Mouse (Mus musculus) forebrain, embryonic 15.5 days (tissue): ENCODE measurements around the gene Syk. TPM values are rescaled to one million over a fixed set of nuclear protein-coding genes. Genes with fewer than 3 reads are reported as not detected.

Experiments used
- ATAC-seq: fragments of 200-750 bp; cut with Nextera tagmentation; replicated peaks from 2 replicates; pipeline ENCODE4 v1.8.0; 2017; ENCODE audit warnings: mild to moderate bottlenecking, moderate TSS enrichment, moderate library complexity
- H3K27ac ChIP-seq: fragments of 300-500 bp; sonication (generic); replicated peaks from 2 replicates; pipeline ENCODE4 v1.5.1; 2015; ENCODE audit warnings: mild to moderate bottlenecking, inconsistent platforms
- H3K27me3 ChIP-seq: fragments of 300-500 bp; sonication (generic); 2 replicates; pipeline ENCODE4 v1.6.1; 2015; ENCODE audit warnings: inconsistent platforms
- H3K36me3 ChIP-seq: fragments of 300-500 bp; sonication (generic); 2 replicates; pipeline ENCODE4 v1.6.1; 2015; ENCODE audit warnings: mild to moderate bottlenecking, inconsistent platforms
- H3K4me1 ChIP-seq: fragments of 300-500 bp; sonication (generic); 2 replicates; pipeline ENCODE4 v1.6.1; 2015; ENCODE audit warnings: inconsistent platforms
- H3K4me2 ChIP-seq: fragments of 300-500 bp; sonication (generic); replicated peaks from 2 replicates; pipeline ENCODE4 v1.6.1; 2015; ENCODE audit warnings: mild to moderate bottlenecking, inconsistent platforms
- H3K4me3 ChIP-seq: fragments of 300-500 bp; sonication (generic); 2 replicates; pipeline ENCODE4 v1.5.1; 2015; ENCODE audit warnings: mild to moderate bottlenecking, inconsistent platforms
- H3K9ac ChIP-seq: fragments of 300-500 bp; sonication (generic); replicated peaks from 2 replicates; pipeline ENCODE4 v1.6.1; 2015; ENCODE audit warnings: mild to moderate bottlenecking, inconsistent platforms
- H3K9me3 ChIP-seq: fragments of 300-500 bp; sonication (generic); 2 replicates; pipeline ENCODE4 v1.6.1; 2016; ENCODE audit warnings: inconsistent platforms
- WGBS: fragments of 180-500 bp; shearing (Covaris S2); methylation state at CpG from one replicate; pipeline ENCODE4 v1.1.7; 2015; ENCODE audit warnings: mixed read lengths; 5-methylcytosine and 5-hydroxymethylcytosine counted together
- polyA plus RNA-seq: library from polyadenylated mRNA; unstranded; fragments of >200 nt; fragmentation: Nextera tagmentation; extraction: Ambion mirVana; gene quantifications from 2 replicates; pipeline ENCODE4 v1.2.1, GENCODE M21; 2015

Syk gene
- polyA plus RNA-seq, 1 experiment from 2014 or later: 1.2 TPM

- no peak for ATAC-seq
- H3K27ac ChIP-seq: no peak overlapping the region
- H3K27me3 ChIP-seq: no peaks in the 10 kb centered on the region
- WGBS: 83% methylated on average over 9 of the region's 9 CpGs
- no peaks in the 10 kb centered on the region for H3K9me3 ChIP-seq
- no peak overlapping the region for H3K4me3 ChIP-seq
- no peaks in the 10 kb centered on the region for H3K36me3 ChIP-seq
- H3K9ac ChIP-seq: no peak overlapping the region
- no peak overlapping the region for H3K4me2 ChIP-seq
- H3K4me1 ChIP-seq: no peaks in the 10 kb centered on the region
Measured at GRCm38 (mm10) chr13:52551275-52551674, 31.7 kb upstream of the Syk start.

DNA sequence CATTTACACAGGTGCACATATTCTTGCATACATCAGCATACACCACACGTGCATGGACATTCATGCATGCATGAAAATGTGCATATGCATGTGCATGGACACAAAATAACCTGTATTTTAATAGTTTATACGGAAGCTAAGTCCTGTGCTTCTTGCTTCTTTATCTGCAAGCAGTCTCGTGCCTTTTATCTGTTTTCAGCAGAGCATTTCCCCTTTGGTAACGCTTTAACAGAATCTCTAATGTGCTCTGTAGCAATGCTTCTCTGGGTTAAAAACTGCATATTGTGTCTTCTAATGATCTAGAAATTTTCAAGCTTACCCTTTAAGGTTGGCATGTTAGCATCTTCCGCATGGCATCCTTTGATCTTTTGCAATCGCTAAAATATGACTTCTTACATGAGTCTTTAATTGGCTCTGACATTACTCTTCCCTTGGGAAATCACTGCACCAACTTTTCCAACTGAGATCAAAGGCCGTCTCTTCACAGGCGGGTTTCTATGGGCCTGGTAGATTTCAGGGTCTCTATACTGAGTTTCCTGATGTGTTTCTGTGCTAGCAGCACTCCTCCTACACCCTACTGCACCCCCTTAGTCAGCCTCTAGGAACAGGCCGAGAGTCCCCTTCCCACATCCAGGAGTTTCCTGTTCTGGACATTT lies 30.0 kb upstream of the Syk start:
- ATAC-seq: no peak
- H3K4me1 ChIP-seq: no peaks in the 10 kb centered on the region
- H3K4me3 ChIP-seq: no peak overlapping the region
- 69% methylated on average over 9 of the region's 9 CpGs for WGBS
- H3K36me3 ChIP-seq: no peaks in the 10 kb centered on the region
- H3K27me3 ChIP-seq: no peaks in the 10 kb centered on the region
- no peak overlapping the region for H3K9ac ChIP-seq
- no peaks in the 10 kb centered on the region for H3K9me3 ChIP-seq
- no peak overlapping the region for H3K4me2 ChIP-seq
- H3K27ac ChIP-seq: no peak overlapping the region

DNA sequence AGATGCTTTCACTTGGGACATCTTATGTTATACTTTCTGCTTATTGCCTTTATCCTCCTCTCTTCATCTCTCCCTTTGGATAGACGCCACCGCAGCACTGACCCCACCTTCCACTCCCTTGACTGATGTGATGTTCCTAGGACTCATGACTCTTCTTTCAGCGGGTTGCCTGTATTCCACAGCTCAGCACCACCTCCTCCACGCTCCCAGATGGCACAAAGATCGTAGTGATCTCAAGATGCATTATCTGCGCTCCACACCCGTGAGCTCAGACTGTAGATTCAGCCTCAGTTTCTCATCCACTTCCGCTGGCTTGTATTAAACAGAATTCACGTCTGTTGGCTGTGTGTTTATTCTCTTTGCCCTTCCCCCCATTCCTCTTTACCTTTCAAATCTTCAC lies 28.3 kb upstream of the Syk start:
- Histone ChIP-seq H3K4me1 (no peaks in the 10 kb centered on the region), H3K36me3 (no peaks in the 10 kb centered on the region), H3K27ac (no peak overlapping the region), H3K4me2 (no peak overlapping the region), H3K9me3 (no peaks in the 10 kb centered on the region), H3K4me3 (no peak overlapping the region), H3K9ac (no peak overlapping the region), H3K27me3 (no peaks in the 10 kb centered on the region)
- 89% methylated on average over 9 of the region's 9 CpGs for whole genome bisulfite sequencing
- no peak for ATAC-seq

- Histone ChIP-seq H3K27me3 (no peaks in the 10 kb centered on the region), H3K27ac (no peak overlapping the region), H3K9me3 (no peaks in the 10 kb centered on the region), H3K36me3 (no peaks in the 10 kb centered on the region), H3K4me1 (peaks cover 17% of the 10 kb centered on the region), H3K9ac (no peak overlapping the region), H3K4me3 (no peak overlapping the region), H3K4me2 (no peak overlapping the region)
- no peak for ATAC-seq
- 66% methylated on average over 7 of the region's 7 CpGs for WGBS
Measured at GRCm38 (mm10) chr13:52557421-52557820, 25.6 kb upstream of the Syk start.

GRCm38 (mm10) chr13:52561367-52562165 lies 21.4 kb upstream of the Syk start:
- no peak overlapping the region for H3K4me3 ChIP-seq
- H3K4me1 ChIP-seq: peaks cover 27% of the 10 kb centered on the region
- ATAC-seq: no peak; the same call in 1 of the 2 replicates
- peak overlapping the region; percentile 76 for H3K27ac ChIP-seq
- 63% methylated on average over 8 of the region's 8 CpGs for WGBS
- no peaks in the 10 kb centered on the region for H3K9me3 ChIP-seq
- H3K4me2 ChIP-seq: no peak overlapping the region
- no peak overlapping the region; the same call in 1 of the 2 replicates for H3K9ac ChIP-seq
- H3K27me3 ChIP-seq: no peaks in the 10 kb centered on the region
- H3K36me3 ChIP-seq: no peaks in the 10 kb centered on the region

DNA sequence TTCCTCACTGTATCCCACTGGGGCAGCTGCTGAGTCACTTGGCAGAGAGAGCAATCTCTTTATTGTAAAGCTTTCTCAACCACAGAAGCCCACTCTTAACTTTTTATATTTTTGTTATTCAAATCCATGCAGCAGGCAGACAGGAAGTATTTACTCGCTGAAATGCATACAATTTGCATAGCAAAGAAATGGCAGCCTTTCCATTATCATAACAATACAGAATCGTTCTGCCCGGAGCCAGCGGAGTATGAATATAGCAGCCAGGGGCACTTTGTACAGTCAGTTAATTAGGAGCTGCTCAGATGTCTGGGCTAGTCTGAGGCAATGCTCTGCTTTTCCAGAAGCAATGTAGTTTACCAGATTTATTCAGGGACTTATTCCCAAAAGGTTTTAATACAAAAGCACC lies 20.8 kb upstream of the Syk start:
- Histone ChIP-seq H3K27ac (peak overlapping the region; percentile 76), H3K4me3 (no peak overlapping the region), H3K4me1 (peaks cover 27% of the 10 kb centered on the region), H3K4me2 (no peak overlapping the region), H3K36me3 (no peaks in the 10 kb centered on the region), H3K9me3 (no peaks in the 10 kb centered on the region), H3K27me3 (no peaks in the 10 kb centered on the region), H3K9ac (no peak overlapping the region)
- ATAC-seq: peak; percentile 94
- 2% methylated on average over 4 of the region's 4 CpGs for WGBS

DNA sequence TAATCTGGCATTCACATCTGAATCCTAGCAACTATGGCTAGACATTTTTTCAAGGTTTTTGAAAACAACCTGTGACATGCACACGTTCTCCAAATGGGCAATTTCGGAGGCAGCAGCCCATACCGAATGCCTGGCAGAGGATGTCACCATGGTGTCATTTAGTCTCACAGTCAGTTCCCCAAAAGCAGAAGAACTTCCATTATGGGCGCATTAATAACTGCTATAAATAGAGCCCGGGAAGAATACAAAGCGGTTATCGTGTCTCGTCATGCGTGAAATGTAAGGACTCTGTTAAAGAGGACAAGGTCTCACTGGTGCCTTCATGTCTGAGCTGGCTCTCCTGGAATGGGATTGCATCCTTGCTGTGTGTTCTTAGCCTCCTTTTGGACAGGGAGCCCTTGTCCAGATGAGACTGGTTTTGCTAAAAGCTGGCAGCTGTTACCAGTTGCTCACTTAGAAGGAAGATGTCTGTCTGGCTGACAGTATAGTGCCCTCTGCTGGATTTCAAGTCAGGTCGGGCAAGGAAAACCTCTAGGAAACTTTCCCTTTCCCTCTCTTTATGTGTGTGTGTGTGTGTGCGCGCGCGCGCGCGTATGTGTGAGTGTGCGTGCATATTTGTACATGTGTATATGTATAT lies 17.8 kb upstream of the Syk start:
- ATAC-seq: 0 out of 2 replicates have a peak, but pooled peaks have one; percentile 26
- Histone ChIP-seq H3K27ac (no peak overlapping the region), H3K36me3 (no peaks in the 10 kb centered on the region), H3K4me2 (no peak overlapping the region), H3K4me1 (peaks cover 37% of the 10 kb centered on the region), H3K9ac (no peak overlapping the region), H3K27me3 (no peaks in the 10 kb centered on the region), H3K4me3 (no peak overlapping the region), H3K9me3 (no peaks in the 10 kb centered on the region)
- WGBS: 64% methylated on average over 18 of the region's 18 CpGs

DNA sequence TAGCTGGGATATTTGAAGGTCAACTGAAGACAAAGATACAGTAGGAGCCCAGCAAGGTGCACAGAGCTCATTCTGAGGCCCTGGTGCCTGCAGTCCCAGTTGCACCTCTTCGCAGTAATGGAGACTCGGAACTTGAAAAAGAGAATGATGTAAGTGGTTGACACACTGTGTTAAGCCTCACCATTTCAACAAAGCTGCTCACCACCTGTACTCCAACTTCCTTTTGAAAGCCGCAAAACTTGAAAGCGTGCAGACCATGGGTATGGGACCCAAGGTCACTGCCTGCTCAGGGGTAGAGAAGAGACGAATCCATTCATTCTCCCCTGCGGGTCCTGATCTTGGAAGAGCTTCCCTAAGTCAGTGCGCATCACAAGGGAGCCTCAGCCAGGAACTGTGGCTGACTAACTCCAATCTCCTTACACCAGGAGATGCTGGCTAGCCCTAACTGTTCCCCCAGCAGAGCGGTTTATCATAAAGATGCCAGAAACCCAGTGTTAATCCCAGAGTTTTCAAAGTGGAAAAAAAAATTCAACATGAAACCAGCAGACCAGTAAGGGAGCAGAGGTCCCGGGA lies 16.7 kb upstream of the Syk start:
- Histone ChIP-seq H3K9me3 (no peaks in the 10 kb centered on the region), H3K27ac (no peak overlapping the region), H3K9ac (no peak overlapping the region), H3K4me2 (no peak overlapping the region), H3K4me1 (peaks cover 32% of the 10 kb centered on the region), H3K4me3 (no peak overlapping the region), H3K36me3 (no peaks in the 10 kb centered on the region), H3K27me3 (no peaks in the 10 kb centered on the region)
- no peak for ATAC-seq
- 90% methylated on average over 9 of the region's 9 CpGs for WGBS

GRCm38 (mm10) chr13:52566777-52567176 lies 16.2 kb upstream of the Syk start:
- H3K4me2 ChIP-seq: no peak overlapping the region
- no peaks in the 10 kb centered on the region for H3K27me3 ChIP-seq
- no peak overlapping the region for H3K27ac ChIP-seq
- no peaks in the 10 kb centered on the region for H3K36me3 ChIP-seq
- ATAC-seq: no peak
- no peak overlapping the region for H3K4me3 ChIP-seq
- H3K9ac ChIP-seq: no peak overlapping the region
- WGBS: 78% methylated on average over 7 of the region's 7 CpGs
- H3K9me3 ChIP-seq: no peaks in the 10 kb centered on the region
- H3K4me1 ChIP-seq: peaks cover 27% of the 10 kb centered on the region

GRCm38 (mm10) chr13:52569194-52569769 lies 13.7 kb upstream of the Syk start:
- ATAC-seq: no peak

DNA sequence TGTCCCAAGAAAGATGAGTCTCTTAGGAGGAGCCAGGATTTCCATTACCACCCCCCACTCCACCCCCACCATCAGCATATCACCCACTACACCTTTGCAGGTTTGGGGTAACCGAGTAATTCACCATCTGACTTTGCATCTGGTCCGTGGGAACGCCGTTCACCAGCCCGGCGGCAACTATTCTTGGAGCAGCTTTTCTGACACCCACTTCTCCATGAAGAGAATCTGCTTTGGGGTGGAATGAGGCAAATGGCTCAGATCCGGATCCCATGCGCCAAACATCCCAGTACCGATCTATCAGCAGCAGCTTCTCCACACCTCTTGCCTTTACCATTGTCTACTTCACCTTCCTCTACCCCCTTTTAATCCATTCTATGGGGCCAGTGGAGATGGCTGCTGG lies 12.7 kb upstream of the Syk start:
- WGBS: 94% methylated on average over 9 of the region's 9 CpGs
- Histone ChIP-seq H3K9me3 (no peaks in the 10 kb centered on the region), H3K4me1 (peaks cover 11% of the 10 kb centered on the region; the same call in 1 of the 2 replicates), H3K27ac (no peak overlapping the region), H3K36me3 (no peaks in the 10 kb centered on the region), H3K4me3 (no peak overlapping the region), H3K27me3 (no peaks in the 10 kb centered on the region), H3K4me2 (no peak overlapping the region), H3K9ac (no peak overlapping the region)
- no peak for ATAC-seq

More at GRCm38 (mm10) chr13:52569194-52569769, 13.7 kb upstream of the Syk start:
- Histone ChIP-seq H3K4me3 (no peak overlapping the region), H3K27ac (no peak overlapping the region), H3K27me3 (no peaks in the 10 kb centered on the region), H3K4me2 (no peak overlapping the region), H3K9ac (no peak overlapping the region), H3K9me3 (no peaks in the 10 kb centered on the region), H3K4me1 (peaks cover 14% of the 10 kb centered on the region; the same call in 1 of the 2 replicates), H3K36me3 (no peaks in the 10 kb centered on the region)
- 36% methylated on average over 8 of the region's 8 CpGs for WGBS
